Mouse (Mus musculus) thymus, adult 2 months (tissue): Measurements from ENCODE around the gene Acot1.

Source experiments
- CTCF ChIP-seq: fragments of 200-500 bp; IDR thresholded peaks from 2 replicates; pipeline ENCODE4 v1.5.1; 2012; ENCODE audit warnings: mild to moderate bottlenecking, control low read depth, low read length, moderate library complexity, borderline replicate concordance; ENCODE audit not compliant: control insufficient read depth, poor library complexity, insufficient read depth; ENCODE audit errors: extremely low read depth
- POLR2A ChIP-seq: fragments of 200-500 bp; IDR thresholded peaks from 2 replicates; pipeline ENCODE4 v1.6.1; 2012; ENCODE audit warnings: mild to moderate bottlenecking, low read length, control low read depth, moderate library complexity; ENCODE audit not compliant: control insufficient read depth, poor library complexity, insufficient read depth; ENCODE audit errors: extremely low read depth

DNA sequence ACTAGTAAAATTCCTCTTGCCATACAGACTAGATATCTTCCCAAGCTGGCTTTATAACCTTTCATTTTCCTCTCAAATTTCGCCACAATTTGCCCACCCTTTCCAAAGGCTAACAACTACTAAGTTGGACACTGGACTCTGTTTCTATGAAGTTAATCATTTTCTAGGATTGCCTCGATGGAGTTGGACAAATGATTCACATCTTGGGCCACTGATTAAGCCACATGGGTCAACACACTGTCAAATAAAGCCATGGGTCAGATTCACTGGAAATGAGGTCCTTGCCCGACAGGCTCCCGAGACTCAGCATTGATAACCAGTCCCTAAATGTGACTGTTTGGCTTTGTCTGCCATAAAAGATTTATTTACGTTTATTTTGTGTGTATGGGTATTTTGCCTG, 33.0 kb downstream of the Acot1 start:
- no peak for TF ChIP-seq POLR2A
- TF ChIP-seq CTCF = no peak
